ENCODE assay signal across 8 mouse cellular contexts in genomic region chr11:89066750-89067149, GRCm38 (mm10). TPM values are rescaled to one million over a fixed set of nuclear protein-coding genes. Genes with fewer than 3 reads are reported as not detected.
DNase-seq lines count a peak whose midpoint lies in the region.

Gene Dgke (minus strand): TSS chr11:89066850.

- intact Hi-C loops in heart, postnatal 14 days (cut with DNase I), result no loop called here
- intact Hi-C loops in heart, postnatal 36 days (cut with DNase I), result no loop called here

- DNase-seq in heart, postnatal 14 days, result no peak
- no peak for DNase-seq in heart, postnatal 36 days
- peak; percentile 38 for DNase-seq in thymus, postnatal 0 days (ENCODE audit: low spot score)
- DNase-seq in thymus, postnatal 4 days, result no peak
- DNase-seq in layer of hippocampus, postnatal 36 days, result no peak
- DNase-seq in thymus, postnatal 25 days, result peak; percentile 20
- no peak for DNase-seq in right cerebral cortex, postnatal 25 days
- DNase-seq in urinary bladder, postnatal 10 days (ENCODE audit: low spot score), result no peak

RNA-seq across cellular contexts. Expression of gene Dgke, which starts in this region (rescaled TPM):
- total RNA-seq in heart, postnatal 14 days (2021), result 10 to 100 TPM; 11.8 to 12.3 TPM
- total RNA-seq in heart, postnatal 36 days (2021), result 10 to 100 TPM in 1 of 2 experiments, 1 to 10 TPM in 1; 10.0 to 14.3 TPM
- polyA plus RNA-seq in thymus, postnatal 0 days (2015; fragmentation: Nextera tagmentation; extraction: Ambion mirVana), result 19.8 and 25.5 TPM in 2 replicates
- 10 to 100 TPM; 44.1 to 44.9 TPM for total RNA-seq in layer of hippocampus, postnatal 36 days (2021)

Comparison
In these comparisons a context has a peak if more than half of its experiments do, and no peak if none do; other contexts are left out.
1. DNase-seq: peak in thymus, postnatal 0 days (single experiment) and thymus, postnatal 25 days (single experiment); none in heart, postnatal 14 days (0 of 2), heart, postnatal 36 days (0 of 2), thymus, postnatal 4 days (single experiment), layer of hippocampus, postnatal 36 days (0 of 2), right cerebral cortex, postnatal 25 days (single experiment) and urinary bladder, postnatal 10 days (single experiment).